Mouse (Mus musculus): ENCODE measurements at regions not wholly inside any gene's neighbourhood (a gene's known extent, or its start where the extent isn't known, plus 50 kb on each side); places are given as distances from the start of the nearest gene placed in this dataset.

DNA sequence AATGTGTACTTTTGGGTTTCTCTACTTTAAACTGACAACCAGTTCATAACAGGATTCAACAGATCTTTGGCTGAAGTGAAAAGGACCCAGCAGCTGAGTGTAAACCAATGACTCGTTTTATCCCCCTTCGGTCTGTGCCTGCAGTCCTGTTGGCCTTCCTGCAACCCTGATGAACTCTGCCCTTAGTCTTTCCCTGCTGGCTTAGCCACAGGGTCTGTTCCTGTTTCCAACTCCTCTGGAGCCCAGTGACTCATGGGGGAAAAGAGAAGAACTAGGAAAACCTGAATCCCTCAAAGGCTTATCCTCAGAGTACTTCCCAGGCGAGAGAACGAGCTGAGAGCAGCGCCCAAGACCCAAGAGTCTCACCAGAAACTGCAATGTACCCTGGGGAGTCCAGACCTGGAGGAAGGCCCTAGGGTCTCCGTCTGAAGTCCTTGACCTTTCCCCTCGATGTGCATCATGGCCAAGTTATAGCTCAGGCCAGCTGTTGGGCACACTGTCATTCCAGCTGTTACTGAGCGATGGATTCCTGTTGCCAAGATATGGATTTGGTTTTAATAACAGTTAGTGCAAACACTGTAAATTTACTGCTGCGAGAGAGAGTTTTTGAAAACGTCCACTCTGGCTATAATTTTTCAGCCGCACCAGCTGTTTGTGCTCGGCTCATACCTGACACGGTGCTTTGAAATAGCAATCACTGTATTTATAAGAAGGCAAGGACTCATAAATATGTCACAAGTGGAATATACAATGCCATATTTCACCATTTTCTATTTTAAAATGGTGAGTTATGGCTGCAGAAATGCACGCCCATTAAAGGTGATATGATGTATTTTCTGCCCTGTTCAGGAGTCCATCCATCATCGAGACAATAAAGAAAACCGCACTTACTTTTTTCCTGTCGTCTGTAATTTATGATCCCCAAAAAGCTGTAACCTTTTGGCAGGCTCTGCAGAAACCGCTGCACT, 63.3 kb upstream of the Zfp703 start:
- no peak for DNase-seq (ENCODE audit: extremely low spot score in 1 of 2, low spot score in 2 of 2)
- Histone ChIP-seq H3K4me3 (no peak overlapping the region), H3K27ac (no peak overlapping the region)
- intact Hi-C loops (cut with DNase I) = no loop called here
- no peak for TF ChIP-seq CTCF (IDR thresholded peaks at IDR 0.05)

- H3K4me3 ChIP-seq = no peak overlapping the region
- H3K27ac ChIP-seq = no peak overlapping the region
- no peak for DNase-seq (ENCODE audit: extremely low spot score in 1 of 2, low spot score in 2 of 2)
- intact Hi-C loops (cut with DNase I) = no loop called here
- TF ChIP-seq CTCF (IDR thresholded peaks at IDR 0.05) = no peak
Observed at GRCm38 (mm10) chr8:26915731-26916130, 61.4 kb upstream of the Zfp703 start.

DNA sequence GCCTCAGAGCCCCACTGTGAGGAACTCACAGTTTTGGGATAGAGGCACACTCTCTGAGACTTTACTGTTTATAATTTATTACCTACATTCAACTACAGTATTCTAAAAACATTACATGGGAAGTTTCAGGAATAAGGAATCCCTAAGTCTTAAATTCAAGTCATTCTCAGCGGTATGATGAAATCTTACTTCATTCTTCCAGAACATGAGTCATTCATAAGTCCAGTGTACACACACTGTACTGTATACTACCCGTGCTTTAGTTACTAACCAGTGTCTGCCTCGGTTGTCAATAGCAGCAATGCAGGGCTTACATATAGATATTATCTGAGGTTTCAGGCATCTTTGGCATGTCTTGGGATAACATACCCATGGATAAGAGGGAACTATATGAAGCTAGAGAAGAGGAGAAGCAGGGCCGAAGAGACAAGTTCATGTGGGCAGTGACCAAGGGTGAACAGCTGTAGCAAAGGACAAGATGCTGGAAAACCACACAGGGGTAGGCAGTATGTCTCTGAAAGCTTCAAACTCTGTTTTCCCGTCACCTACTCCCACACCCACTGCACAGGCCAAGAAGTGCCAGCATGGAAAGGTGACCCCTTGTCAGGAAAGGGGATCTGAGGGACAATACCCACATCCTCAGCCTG, 55.5 kb upstream of the Zfp703 start:
- H3K27ac ChIP-seq = no peak overlapping the region
- intact Hi-C loops (cut with DNase I) = no loop called here
- no peak for TF ChIP-seq CTCF (IDR thresholded peaks at IDR 0.05)
- no peak overlapping the region for H3K4me3 ChIP-seq
- DNase-seq (ENCODE audit: extremely low spot score in 1 of 2, low spot score in 2 of 2) = no peak

DNA sequence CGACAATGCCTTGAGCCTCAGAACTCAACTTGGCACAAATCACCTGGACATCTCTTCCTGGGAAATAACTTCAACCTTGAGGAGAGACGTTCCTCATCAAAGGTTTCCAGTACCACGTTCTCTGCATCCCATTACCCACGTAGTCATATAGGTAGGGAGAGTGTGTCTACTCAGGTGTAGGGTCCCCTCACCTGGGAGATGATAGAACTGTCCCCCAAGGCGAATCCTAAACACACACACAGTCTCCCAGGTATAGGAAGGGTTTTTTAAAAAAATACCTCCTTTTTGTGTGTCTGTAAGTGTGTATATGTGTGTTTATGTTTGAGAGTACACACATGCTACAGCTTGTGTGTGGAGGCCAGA, 55.0 kb upstream of the Zfp703 start:
- no peak for TF ChIP-seq CTCF (IDR thresholded peaks at IDR 0.05)
- intact Hi-C loops (cut with DNase I) = no loop called here
- DNase-seq (ENCODE audit: extremely low spot score in 1 of 2, low spot score in 2 of 2) = no peak
- H3K27ac ChIP-seq = no peak overlapping the region
- no peak overlapping the region for H3K4me3 ChIP-seq

GRCm38 (mm10) chr8:26923166-26923565, 54.0 kb upstream of the Zfp703 start:
- no peak for TF ChIP-seq CTCF (IDR thresholded peaks at IDR 0.05)
- no peak for DNase-seq (ENCODE audit: extremely low spot score in 1 of 2, low spot score in 2 of 2)
- intact Hi-C loops (cut with DNase I) = no loop called here
- Histone ChIP-seq H3K4me3 (no peak overlapping the region), H3K27ac (no peak overlapping the region)

All from left cerebral cortex, adult 2 months (tissue).